Mouse (Mus musculus): ENCODE measurements around the gene Ndufs4. TPM values are rescaled to one million over a fixed set of nuclear protein-coding genes. Genes with fewer than 3 reads are reported as not detected.

The Ndufs4 gene
- polyA plus RNA-seq, 1 experiment = 11.4 TPM

DNA sequence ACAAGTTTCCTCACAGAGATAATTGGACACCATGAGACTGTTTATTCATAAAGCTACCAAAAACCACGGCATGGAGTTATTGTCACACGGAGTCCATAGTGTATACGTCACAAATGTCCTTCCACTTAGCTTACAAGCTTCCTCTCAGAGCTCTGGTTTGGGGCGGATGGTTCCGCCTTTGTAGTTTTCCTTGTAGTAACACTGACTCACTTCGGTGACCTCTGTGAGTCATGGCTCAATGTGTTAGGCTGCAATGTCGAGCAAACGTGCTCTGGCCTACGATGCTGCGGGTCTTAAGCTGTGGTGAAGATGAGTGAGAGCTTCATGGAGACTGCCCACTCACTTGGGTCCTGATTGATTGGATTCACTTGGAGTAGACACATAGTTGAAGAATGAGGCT lies 133.4 kb downstream of the Ndufs4 start:
- Histone ChIP-seq H3K9me3 (peaks cover 11% of the 10 kb centered on the region), H3K4me1 (no peaks in the 10 kb centered on the region), H3K36me3 (replicated peaks; ENCODE audit: low read length) (no peaks in the 10 kb centered on the region), H3K27me3 (replicated peaks) (no peaks in the 10 kb centered on the region), H3K4me3 (replicated peaks) (no peak overlapping the region)
- TF ChIP-seq GATA1 (IDR thresholded peaks at IDR 0.05; ENCODE audit: borderline replicate concordance, low read length) = no peak
- no peak for TF ChIP-seq FLI1 (IDR thresholded peaks at IDR 0.05; ENCODE audit: low read length)

Other genes starting within 250 kb of the Ndufs4 start
- gene Fst, start 70.7 kb upstream of the Ndufs4 start, polyA plus RNA-seq (2012; ENCODE audit: insufficient read depth, low replicate concordance) = 0.04 TPM in 1 of 2 replicates, not detected in the other

Data from megakaryocyte, embryonic 14.5 days (primary cell).